Mouse (Mus musculus): ENCODE data around the gene Cdk8.

DNA sequence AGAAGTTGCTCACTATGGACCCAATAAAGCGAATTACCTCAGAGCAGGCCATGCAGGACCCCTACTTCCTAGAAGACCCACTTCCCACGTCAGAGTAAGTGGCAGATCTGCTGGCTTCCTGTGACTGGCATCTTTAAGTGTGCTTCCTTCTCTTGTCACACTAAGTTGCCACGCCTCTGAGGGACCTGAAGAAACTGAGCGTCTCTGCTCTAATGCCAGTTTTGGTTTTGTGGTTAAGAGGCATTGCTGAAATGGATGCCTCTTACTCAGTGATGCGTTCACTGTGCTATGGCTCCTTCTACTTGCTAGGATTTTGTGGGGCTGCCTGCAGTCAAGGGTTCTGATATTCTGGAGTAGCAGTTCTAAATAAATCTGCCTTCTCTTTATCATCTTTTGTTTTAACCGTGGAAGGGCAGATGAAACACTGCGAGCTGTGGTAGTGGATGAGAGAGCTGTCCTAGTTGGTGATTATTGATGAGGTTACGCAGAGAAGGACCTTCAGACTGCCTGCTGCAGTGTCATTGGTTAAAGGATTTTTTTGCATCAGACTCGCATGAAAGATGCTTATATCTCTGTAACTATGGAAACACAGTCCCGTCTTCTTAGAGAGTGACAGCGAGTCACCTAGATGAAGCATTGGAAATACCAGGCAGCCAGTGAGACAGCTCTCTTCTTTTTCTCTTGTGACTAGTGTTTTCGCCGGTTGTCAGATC is 67.9 kb downstream of the Cdk8 start:
- no peak for TF ChIP-seq ZNF384 (IDR thresholded peaks at IDR 0.05; ENCODE audit: low read depth, low read length)
- TF ChIP-seq CHD2 (IDR thresholded peaks at IDR 0.05; ENCODE audit: low read depth, low read length), result no peak
- no peak for TF ChIP-seq HCFC1 (IDR thresholded peaks at IDR 0.05; ENCODE audit: borderline replicate concordance, insufficient read depth, low read length)
- TF ChIP-seq MAFK (IDR thresholded peaks at IDR 0.05; ENCODE audit: insufficient read depth, low read depth, low read length), result no peak
- no peak for TF ChIP-seq ZC3H11A (IDR thresholded peaks at IDR 0.05; ENCODE audit: borderline replicate concordance, low read depth, low read length)
